Mouse (Mus musculus): ENCODE data around the gene Taldo1.
"Not testable (repeated sequence)": the region's sequence is repeated elsewhere in the genome, so short reads cannot be mapped to it uniquely, and the experiment has no call there.

The Taldo1 gene

DNA sequence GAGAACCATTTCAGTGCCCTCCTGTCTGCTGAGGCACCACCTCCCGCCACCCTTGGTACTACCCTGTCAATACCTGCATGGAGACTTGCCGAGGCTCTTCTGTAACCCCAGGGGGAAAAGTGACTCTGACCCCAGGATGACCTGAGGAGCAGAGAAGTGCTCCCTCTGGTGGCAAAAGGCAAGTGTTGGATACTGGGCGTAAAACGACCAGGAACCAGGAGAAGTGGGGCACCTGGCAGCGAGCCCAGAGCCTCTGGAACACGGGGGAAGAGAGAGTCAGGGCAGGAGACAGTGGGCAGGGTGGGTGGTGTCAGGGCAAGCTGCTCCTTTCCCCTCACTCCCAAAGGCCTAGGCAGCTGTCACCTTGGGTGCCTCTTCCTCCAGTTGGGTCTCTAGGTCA is 48.6 kb downstream of the Taldo1 start:
- peak; percentile 54 for DNase-seq

DNA sequence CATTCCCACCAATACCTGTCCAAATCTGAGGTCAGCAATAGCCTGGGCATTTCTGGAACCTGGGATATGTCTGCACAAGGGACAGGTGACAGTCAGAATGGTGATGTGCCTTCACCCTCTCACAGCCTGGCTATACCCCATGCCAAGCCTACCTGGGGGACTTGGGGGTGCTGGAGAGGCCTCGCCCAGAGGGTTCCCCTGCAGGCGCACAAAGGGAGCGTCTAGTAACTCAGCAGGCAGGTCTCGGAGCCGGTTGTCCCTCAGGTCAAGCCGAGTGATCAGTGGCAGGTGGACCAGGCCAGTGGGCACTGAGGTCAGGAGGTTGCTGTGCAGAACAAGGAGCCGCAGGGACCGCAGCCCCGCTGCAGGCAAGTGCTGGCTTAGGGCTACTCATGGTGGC is 49.5 kb downstream of the Taldo1 start:
- DNase-seq, result no peak

DNA sequence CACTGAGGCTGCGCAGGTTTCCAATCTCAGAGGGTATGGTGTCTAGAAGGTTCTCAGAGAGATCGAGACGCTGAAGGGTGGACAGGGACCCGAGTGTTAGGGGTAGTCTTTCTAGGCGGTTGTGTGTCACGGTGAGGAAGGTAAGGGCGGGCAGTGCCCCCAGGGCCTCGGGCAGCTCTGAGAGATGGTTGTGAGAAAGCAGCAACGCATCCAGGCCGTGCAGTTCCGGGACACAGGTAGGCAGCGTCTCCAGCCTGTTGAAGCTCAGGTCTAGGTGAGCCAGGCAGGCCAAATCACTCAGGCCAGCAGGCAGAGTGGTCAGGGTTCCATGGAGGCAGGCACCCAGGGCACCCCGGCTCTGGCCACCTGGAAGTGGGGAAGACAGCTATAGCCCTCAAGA is 50.2 kb downstream of the Taldo1 start:
- no peak for DNase-seq

DNA sequence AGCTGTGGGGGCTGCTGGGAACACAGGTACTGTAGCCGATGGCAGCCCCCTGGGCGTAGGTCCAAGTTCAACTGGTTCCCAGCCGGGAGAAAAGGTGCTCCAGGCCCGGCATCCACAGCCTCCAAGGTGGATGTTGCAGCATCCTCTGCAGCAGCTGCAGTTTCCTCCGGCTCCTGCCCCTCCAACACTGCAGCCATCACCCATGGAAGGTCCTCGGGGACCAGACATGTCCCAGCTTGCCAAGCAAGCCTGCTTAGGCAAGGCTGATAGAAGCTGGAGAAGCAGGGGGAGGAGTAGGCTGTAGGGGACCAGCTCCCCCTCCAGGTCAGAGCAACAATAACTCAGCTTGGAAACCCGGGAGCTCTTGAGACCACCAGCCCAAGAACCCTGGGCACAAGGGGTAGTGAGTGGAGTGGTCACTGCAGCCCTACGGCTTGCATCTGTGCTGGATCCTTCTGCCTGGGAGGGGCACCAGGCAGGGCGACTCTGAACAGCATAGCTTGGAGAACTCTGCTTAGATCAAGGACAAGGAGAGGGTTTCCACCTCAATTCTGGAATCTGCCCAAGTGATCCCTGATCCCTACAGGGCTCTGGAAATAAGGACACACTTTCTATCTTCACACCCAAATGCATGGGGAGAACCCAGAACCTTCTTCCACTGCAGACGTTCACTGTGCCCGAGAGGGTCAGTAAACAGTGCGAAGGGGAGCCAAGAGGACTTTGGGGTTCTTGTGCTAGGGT is 51.3 kb downstream of the Taldo1 start:
- DNase-seq, result peak; percentile 25

DNA sequence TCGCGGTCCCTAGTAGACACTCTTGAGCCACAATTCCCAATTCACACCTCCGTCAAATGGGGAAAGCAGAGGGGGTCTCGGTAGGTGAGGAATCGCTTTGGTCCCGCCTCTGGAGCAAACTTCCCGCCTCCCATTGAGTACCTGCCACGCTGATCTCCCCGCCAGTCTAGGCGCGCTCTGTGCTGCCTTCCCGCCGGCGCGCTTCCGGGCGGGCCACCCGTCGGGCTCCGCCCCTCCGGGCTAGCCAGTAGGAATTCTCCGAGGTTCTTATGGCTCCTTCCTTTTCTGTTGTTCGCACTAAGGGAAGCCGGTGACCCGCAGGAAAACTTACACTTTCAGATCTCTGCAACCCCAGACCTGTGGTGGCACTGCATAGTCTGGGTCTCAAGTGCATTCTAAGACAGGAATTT is 51.8 kb downstream of the Taldo1 start, which contains the start of gene Pidd1:
Gene Pidd1, minus strand, starts transcription at position 198 of the 410 bp plus-strand sequence.
- peak; percentile 69 for DNase-seq

DNA sequence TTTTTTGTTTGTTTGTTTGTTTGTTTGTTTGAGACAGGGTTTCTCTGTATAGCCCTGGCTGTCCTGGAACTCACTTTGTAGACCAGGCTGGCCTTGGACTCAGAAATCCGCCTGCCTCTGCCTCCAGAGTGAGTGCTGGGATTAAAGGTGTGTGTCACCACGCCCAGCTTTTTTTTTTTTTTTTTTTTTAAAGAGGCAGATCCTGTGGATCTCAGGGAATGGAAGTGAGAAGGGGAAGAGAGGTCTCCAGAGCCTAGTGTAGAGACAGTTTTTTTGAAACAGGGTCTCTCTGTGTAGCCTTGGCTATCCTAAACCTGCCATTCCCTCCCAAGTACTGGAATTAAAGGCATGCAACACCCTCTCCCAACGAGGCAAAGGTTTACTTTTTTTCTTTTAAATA is 54.4 kb downstream of the Taldo1 start:
- DNase-seq, result not testable (repeated sequence)

DNA sequence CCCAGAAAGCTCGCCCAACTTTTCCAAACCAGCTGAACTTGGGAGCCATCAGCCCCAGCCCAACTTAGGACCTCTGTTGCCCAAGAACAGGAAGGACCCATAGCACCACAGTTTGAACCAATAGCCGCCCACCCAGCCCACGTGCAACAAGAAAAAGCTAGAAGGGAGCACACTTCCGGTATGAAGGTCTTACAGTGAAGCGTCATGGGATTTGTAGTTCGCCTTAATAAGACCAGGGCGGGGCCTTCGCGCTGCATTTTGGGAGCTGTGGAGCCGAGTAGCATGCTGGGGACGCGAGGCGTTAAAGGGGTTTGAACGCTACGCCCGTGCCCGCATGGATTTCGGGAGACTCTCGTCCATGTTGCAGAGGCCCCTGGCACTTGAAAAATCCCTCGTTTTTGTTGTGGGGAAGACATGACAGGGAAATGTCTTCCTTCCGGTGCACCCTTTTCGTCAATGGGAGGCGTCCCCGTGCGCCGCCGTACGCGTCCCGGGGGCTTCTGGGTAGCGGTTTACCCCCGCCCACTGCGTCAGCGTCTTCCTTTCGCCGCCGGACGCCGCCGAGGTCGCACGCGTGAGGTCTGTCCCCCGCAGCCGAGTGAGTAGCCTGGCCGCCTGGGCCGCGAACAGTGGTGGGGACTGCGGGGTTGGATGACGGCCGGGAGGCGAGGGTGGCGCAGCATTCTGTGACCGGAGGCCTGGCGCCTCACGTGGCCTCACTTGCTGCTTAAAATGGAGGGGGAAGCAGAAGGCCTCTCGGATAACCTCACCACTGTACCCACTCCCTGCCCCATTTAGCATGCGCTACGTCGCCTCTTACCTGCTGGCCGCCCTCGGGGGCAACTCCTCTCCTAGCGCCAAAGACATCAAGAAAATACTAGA is 55.4 kb downstream of the Taldo1 start, which contains the start of gene Rplp2:
Gene Rplp2, plus strand, starts transcription at position 261 of the 882 bp plus-strand sequence.
- peak; percentile 94 for DNase-seq

DNA sequence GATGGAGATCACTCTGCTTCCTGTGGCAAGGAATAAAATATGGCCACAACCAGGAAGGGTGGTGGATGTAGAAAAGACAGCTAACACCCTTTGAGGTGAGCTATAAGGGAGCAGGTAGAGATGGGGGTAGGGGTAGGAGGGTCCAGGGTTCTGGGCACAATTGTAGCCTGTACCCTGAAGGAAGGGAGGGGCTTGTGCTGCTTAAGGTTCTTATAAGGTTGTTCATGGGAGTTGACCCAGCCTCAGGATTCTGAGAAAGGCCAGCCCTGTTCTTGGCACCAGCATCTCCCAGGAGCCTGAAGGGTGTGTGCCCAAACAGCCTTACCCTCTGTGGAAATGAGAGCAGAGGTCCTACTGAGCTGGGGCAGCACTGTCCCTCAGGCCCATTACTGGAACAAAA is 59.9 kb downstream of the Taldo1 start:
- DNase-seq, result no peak
